Mouse (Mus musculus) heart, postnatal 0 days (tissue): ENCODE results near the gene Ntf3. TPM values are rescaled to one million over a fixed set of nuclear protein-coding genes. Genes with fewer than 3 reads are reported as not detected.

ENCODE experiments used
- ATAC-seq: fragments of 200-750 bp; cut with Nextera tagmentation; 2 replicates; pipeline ENCODE4 v1.8.0; 2017; ENCODE audit warnings: low read depth, moderate number of reproducible peaks, moderate library complexity; ENCODE audit not compliant: insufficient read depth
- DNase-seq: peaks from one replicate; pipeline ENCODE4 v3.0.0-alpha.2; 2016; ENCODE audit warnings: low spot score
- H3K27ac ChIP-seq: fragments of 300-500 bp; sonication (generic); 2 replicates; pipeline ENCODE4 v1.5.1; 2014; ENCODE audit warnings: low read depth, mild to moderate bottlenecking
- H3K27me3 ChIP-seq: fragments of 300-500 bp; sonication (generic); 2 replicates; pipeline ENCODE4 v1.6.1; 2014; ENCODE audit warnings: low read length, mixed read lengths; ENCODE audit not compliant: control insufficient read depth, insufficient read depth
- H3K36me3 ChIP-seq: fragments of 300-500 bp; sonication (generic); replicated peaks from 2 replicates; pipeline ENCODE4 v1.6.1; 2014; ENCODE audit warnings: low read length, mixed read lengths; ENCODE audit not compliant: control insufficient read depth, insufficient read depth
- H3K4me1 ChIP-seq: fragments of 300-500 bp; sonication (generic); 2 replicates; pipeline ENCODE4 v1.6.1; 2014; ENCODE audit warnings: antibody characterized with exemption; ENCODE audit not compliant: control insufficient read depth, insufficient read depth
- H3K4me2 ChIP-seq: fragments of 300-500 bp; sonication (generic); 2 replicates; pipeline ENCODE4 v1.6.1; 2014; ENCODE audit warnings: low read depth, mild to moderate bottlenecking, low read length, moderate library complexity
- H3K4me3 ChIP-seq: fragments of 300-500 bp; sonication (generic); 2 replicates; pipeline ENCODE4 v1.5.1; 2014; ENCODE audit warnings: low read depth, low read length
- H3K9ac ChIP-seq: fragments of 300-500 bp; sonication (generic); replicated peaks from 2 replicates; pipeline ENCODE4 v1.6.1; 2014; ENCODE audit warnings: low read depth, low read length, mixed read lengths
- H3K9me3 ChIP-seq: fragments of 300-500 bp; sonication (generic); replicated peaks from 2 replicates; pipeline ENCODE4 v1.6.1; 2016; ENCODE audit warnings: low read length; ENCODE audit not compliant: control insufficient read depth
- CTCF ChIP-seq: IDR thresholded peaks from 2 replicates; pipeline ENCODE4 v1.5.1; 2016; ENCODE audit warnings: antibody characterized with exemption, control low read depth, low read depth
- EP300 ChIP-seq: IDR thresholded peaks from 2 replicates; pipeline ENCODE4 v1.6.1; 2016; ENCODE audit warnings: antibody characterized with exemption, low read depth
- WGBS: fragments of 180-500 bp; shearing (Covaris S2); extraction: QIAGEN DNeasy Blood & Tissue Kit; methylation state at CpG from one replicate; pipeline ENCODE4 v1.1.7; 2014; 5-methylcytosine and 5-hydroxymethylcytosine counted together
- polyA plus RNA-seq: library from polyadenylated mRNA; unstranded; fragments of >200 nt; fragmentation: Nextera tagmentation; extraction: Ambion mirVana; gene quantifications from 2 replicates; pipeline ENCODE4 v1.2.1, GENCODE M21; 2015
- total RNA-seq: library from RNA; depleted of rRNA; stranded (reverse); fragments of >200 nt; gene quantifications from 2 replicates; pipeline ENCODE4 v1.2.3, GENCODE M21; 2014; ENCODE audit warnings: low replicate concordance

The Ntf3 gene
- total and polyA plus RNA-seq, 2 experiments from 2014 or later, result 5.2 to 5.5 TPM

DNA sequence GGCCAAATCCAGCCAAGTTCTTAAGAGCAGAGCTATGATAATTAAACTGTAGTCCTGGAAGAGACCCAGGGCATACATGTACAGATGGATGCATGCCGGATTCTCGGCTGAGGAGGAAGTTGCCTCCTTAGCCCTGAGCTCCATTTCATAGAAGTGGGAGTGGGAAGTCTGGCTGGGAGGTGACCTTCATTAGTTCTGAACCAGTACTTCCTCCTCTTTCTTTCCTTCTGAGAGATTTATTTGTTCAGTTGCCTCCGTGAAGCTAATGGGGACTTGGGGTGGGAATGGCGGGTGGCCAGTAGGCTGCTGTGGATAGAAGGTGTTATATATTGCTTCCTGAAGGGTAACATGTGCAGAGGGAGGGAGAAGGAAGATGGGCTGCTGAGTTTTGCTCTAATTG lies 28.1 kb upstream of the Ntf3 start:
- Histone ChIP-seq H3K4me1 (no peaks in the 10 kb centered on the region), H3K4me2 (no peak overlapping the region), H3K27ac (no peak overlapping the region), H3K9ac (no peak overlapping the region), H3K27me3 (no peaks in the 10 kb centered on the region), H3K9me3 (no peaks in the 10 kb centered on the region), H3K4me3 (no peak overlapping the region), H3K36me3 (no peaks in the 10 kb centered on the region)
- no peak for DNase-seq
- no peak for ATAC-seq
- TF ChIP-seq CTCF, result no peak
- no peak for TF ChIP-seq EP300
- 63% methylated on average over 4 of the region's 4 CpGs for whole genome bisulfite sequencing

DNA sequence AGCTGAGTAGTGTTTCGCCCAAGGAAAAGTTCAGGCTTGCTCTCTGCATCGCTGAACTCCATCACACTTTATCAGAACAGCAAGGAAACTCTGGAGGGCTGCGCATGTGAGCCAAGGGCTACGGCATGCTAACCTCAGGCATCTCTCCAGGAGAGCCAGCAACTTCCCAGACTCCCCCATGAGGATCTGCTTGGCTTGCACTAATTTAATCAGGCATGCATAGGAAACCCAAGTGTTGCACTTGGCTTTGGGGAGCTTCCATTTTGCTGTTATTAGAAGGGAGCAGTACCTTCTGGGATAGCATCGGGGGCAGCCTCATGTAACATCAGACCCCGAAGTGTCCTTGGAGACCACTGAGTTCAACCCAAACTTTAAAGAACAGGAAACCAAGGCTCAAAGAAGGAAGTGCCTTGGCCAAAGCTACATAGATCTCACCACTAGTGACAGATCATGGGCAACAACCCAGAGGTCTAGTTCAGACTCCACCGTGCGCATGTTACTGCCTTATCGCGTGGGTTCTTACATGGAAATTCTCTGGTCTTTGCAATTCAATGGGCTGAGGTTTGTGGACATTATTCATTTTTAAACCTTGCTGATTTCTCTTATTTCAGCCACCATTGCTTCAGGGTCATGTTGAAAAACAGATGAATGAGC lies 23.6 kb upstream of the Ntf3 start:
- TF ChIP-seq CTCF, result no peak
- TF ChIP-seq EP300, result no peak
- WGBS, result 61% methylated on average over 10 of the region's 10 CpGs
- Histone ChIP-seq H3K27me3 (no peaks in the 10 kb centered on the region), H3K4me2 (no peak overlapping the region), H3K36me3 (no peaks in the 10 kb centered on the region), H3K4me3 (no peak overlapping the region), H3K9me3 (no peaks in the 10 kb centered on the region; the same call in 1 of the 2 replicates), H3K27ac (no peak overlapping the region), H3K9ac (no peak overlapping the region), H3K4me1 (no peaks in the 10 kb centered on the region)
- ATAC-seq (peak; percentile 30; the same call in 1 of the 2 replicates), DNase-seq (peak; percentile 48)

- no peak overlapping the region for H3K9ac ChIP-seq
- no peaks in the 10 kb centered on the region; the same call in 1 of the 2 replicates for H3K9me3 ChIP-seq
Observed at GRCm38 (mm10) chr6:126187400-126187799, 20.7 kb upstream of the Ntf3 start.

GRCm38 (mm10) chr6:126186116-126186515 lies 19.4 kb upstream of the Ntf3 start:
- no peak overlapping the region for H3K27ac ChIP-seq
- whole genome bisulfite sequencing, result 67% methylated on average over 1 of the region's 1 CpGs
- H3K4me1 ChIP-seq, result no peaks in the 10 kb centered on the region
- no peaks in the 10 kb centered on the region for H3K27me3 ChIP-seq
- DNase-seq (no peak), ATAC-seq (no peak)
- TF ChIP-seq CTCF, result no peak
- no peak for TF ChIP-seq EP300
- H3K9me3 ChIP-seq, result no peaks in the 10 kb centered on the region; the same call in 1 of the 2 replicates
- no peak overlapping the region for H3K9ac ChIP-seq
- H3K36me3 ChIP-seq, result no peaks in the 10 kb centered on the region
- H3K4me3 ChIP-seq, result no peak overlapping the region
- H3K4me2 ChIP-seq, result no peak overlapping the region

More at GRCm38 (mm10) chr6:126187400-126187799, 20.7 kb upstream of the Ntf3 start:
- H3K4me2 ChIP-seq, result no peak overlapping the region
- H3K27ac ChIP-seq, result no peak overlapping the region
- no peak overlapping the region for H3K4me3 ChIP-seq
- H3K4me1 ChIP-seq, result no peaks in the 10 kb centered on the region
- DNase-seq, result no peak
- TF ChIP-seq CTCF, result no peak
- no peak for TF ChIP-seq EP300
- WGBS, result 65% methylated on average over 8 of the region's 8 CpGs
- no peaks in the 10 kb centered on the region for H3K27me3 ChIP-seq
- H3K36me3 ChIP-seq, result no peaks in the 10 kb centered on the region
- ATAC-seq, result no peak

- ATAC-seq (no peak), DNase-seq (no peak)
- no peaks in the 10 kb centered on the region for H3K9me3 ChIP-seq
- no peak overlapping the region for H3K27ac ChIP-seq
- H3K27me3 ChIP-seq, result peaks cover 6% of the 10 kb centered on the region; the same call in 1 of the 2 replicates
- TF ChIP-seq CTCF (no peak), EP300 (no peak)
- WGBS, result 84% methylated on average over 1 of the region's 1 CpGs
- H3K4me3 ChIP-seq, result no peak overlapping the region
- H3K36me3 ChIP-seq, result no peaks in the 10 kb centered on the region
- no peak overlapping the region for H3K9ac ChIP-seq
- no peaks in the 10 kb centered on the region for H3K4me1 ChIP-seq
- H3K4me2 ChIP-seq, result no peak overlapping the region
Observed at GRCm38 (mm10) chr6:126172071-126172470, 5.4 kb upstream of the Ntf3 start.

- ATAC-seq (no peak), DNase-seq (no peak)
- TF ChIP-seq CTCF (no peak), EP300 (no peak)
- Histone ChIP-seq H3K9me3 (no peaks in the 10 kb centered on the region), H3K27me3 (peaks cover 13% of the 10 kb centered on the region), H3K4me1 (0 out of 2 replicates have a peak, but pooled peaks cover 4% of the 10 kb centered on the region), H3K36me3 (no peaks in the 10 kb centered on the region), H3K27ac (no peak overlapping the region), H3K4me3 (no peak overlapping the region), H3K9ac (no peak overlapping the region), H3K4me2 (no peak overlapping the region)
- WGBS, result 74% methylated on average over 4 of the region's 4 CpGs
Observed at GRCm38 (mm10) chr6:126170772-126171171, 4.1 kb upstream of the Ntf3 start.
